Mouse (Mus musculus) liver, embryonic 14.5 days (tissue): Measurements from ENCODE around the gene Phf23.

Source experiments
- CTCF ChIP-seq: IDR thresholded peaks from 2 replicates; pipeline ENCODE4 v1.5.1; 2016; ENCODE audit warnings: antibody characterized with exemption, low read depth, control low read depth
- EP300 ChIP-seq: IDR thresholded peaks from 2 replicates; pipeline ENCODE4 v1.6.1; 2016; ENCODE audit warnings: antibody characterized with exemption, low read depth

- TF ChIP-seq CTCF (no peak), EP300 (no peak)
Measured at GRCm38 (mm10) chr11:70023481-70024150, 28.0 kb downstream of the Phf23 start.
